Mouse (Mus musculus): ENCODE data around the gene Ptpn4.

- TF ChIP-seq CTCF (IDR thresholded peaks at IDR 0.05; ENCODE audit: low read depth, low read length) (no peak), POLR2A (IDR thresholded peaks at IDR 0.05; ENCODE audit: borderline replicate concordance, low read depth, low read length) (no peak)
Measured at GRCm38 (mm10) chr1:119805984-119806383, 31.4 kb downstream of the Ptpn4 start.
